Mouse (Mus musculus) MEL (cell line): ENCODE results near the gene Bnc2. TPM values are rescaled to one million over a fixed set of nuclear protein-coding genes. Genes with fewer than 3 reads are reported as not detected.

Experiments used
- DNase-seq: peaks from one replicate; pipeline ENCODE4 v3.0.0; 2011; ENCODE audit warnings: low read depth, low spot score
- H3K27ac ChIP-seq: 2 replicates; pipeline ENCODE4 v1.5.1; 2012; ENCODE audit warnings: low read depth, mild to moderate bottlenecking, control low read depth, low read length, moderate library complexity; ENCODE audit not compliant: control insufficient read depth
- H3K27me3 ChIP-seq, 2 experiments: fragments of 150-350 bp in 1 of 2; sonication (generic) in 1 of 2; 2 replicates each; pipeline ENCODE4 v1.6.1; 2012; ENCODE audit warnings: low read length in 2 of 2, mild to moderate bottlenecking in 2 of 2, improper control_type of control experiment in 1 of 2, moderate library complexity in 1 of 2; ENCODE audit not compliant: insufficient read depth in 2 of 2, control insufficient read depth in 1 of 2
- H3K36me3 ChIP-seq, 2 experiments: 2 replicates each; pipeline ENCODE4 v1.6.1; 2012 to 2014; ENCODE audit warnings: low read length in 2 of 2, improper control_type of control experiment in 1 of 2, inconsistent platforms in 1 of 2, mild to moderate bottlenecking in 1 of 2; ENCODE audit not compliant: insufficient read depth in 2 of 2, control insufficient read depth in 1 of 2
- H3K4me1 ChIP-seq, 2 experiments: fragments of 150-350 bp in 1 of 2; sonication (generic) in 1 of 2; 2 replicates each; pipeline ENCODE4 v1.6.1; 2012; ENCODE audit warnings: low read length in 2 of 2, improper control_type of control experiment in 1 of 2, mild to moderate bottlenecking in 1 of 2; ENCODE audit not compliant: insufficient read depth in 2 of 2, control insufficient read depth in 1 of 2
- H3K4me3 ChIP-seq, 2 experiments: fragments of 150-350 bp in 1 of 2; sonication (generic) in 1 of 2; 2 replicates each; pipeline ENCODE4 v1.5.1; 2012; ENCODE audit warnings: low read depth in 2 of 2, low read length in 2 of 2, mild to moderate bottlenecking in 2 of 2, moderate library complexity in 2 of 2, control low read depth in 1 of 2, improper control_type of control experiment in 1 of 2; ENCODE audit not compliant: control insufficient read depth in 1 of 2, insufficient read depth in 1 of 2
- H3K79me2 ChIP-seq: 2 replicates; pipeline ENCODE4 v1.6.1; 2012; ENCODE audit warnings: mild to moderate bottlenecking, low read length, moderate library complexity; ENCODE audit not compliant: control insufficient read depth, poor library complexity, insufficient read depth
- H3K9ac ChIP-seq: 2 replicates; pipeline ENCODE4 v1.6.1; 2012; ENCODE audit warnings: low read depth, mild to moderate bottlenecking, control low read depth, low read length, moderate library complexity; ENCODE audit not compliant: control insufficient read depth, poor library complexity, severe bottlenecking
- H3K9me3 ChIP-seq: fragments of 150-350 bp; sonication (generic); replicated peaks from 2 replicates; pipeline ENCODE4 v1.6.1; 2012; ENCODE audit warnings: mild to moderate bottlenecking, low read length, improper control_type of control experiment, moderate library complexity; ENCODE audit not compliant: insufficient read depth
- BHLHE40 ChIP-seq: IDR thresholded peaks from 2 replicates; pipeline ENCODE4 v1.6.1; 2012; ENCODE audit warnings: low read depth, mild to moderate bottlenecking, inconsistent platforms, low read length, improper control_type of control experiment, borderline replicate concordance
- CHD2 ChIP-seq: IDR thresholded peaks from 2 replicates; pipeline ENCODE4 v1.6.1; 2011; ENCODE audit warnings: low read length, improper control_type of control experiment
- CTCF ChIP-seq, 3 experiments: IDR thresholded peaks in 2 of 3; conservative IDR thresholded peaks in 1 of 3; 2 replicates each; pipeline ENCODE4 v1.5.1; 2011 to 2012; ENCODE audit warnings: low read length in 3 of 3, low read depth in 2 of 3, mild to moderate bottlenecking in 2 of 3, improper control_type of control experiment in 1 of 3, inconsistent platforms in 1 of 3, mixed read lengths in 1 of 3, moderate library complexity in 1 of 3; ENCODE audit not compliant: control insufficient read depth in 1 of 3, insufficient read depth in 1 of 3, poor library complexity in 1 of 3, severe bottlenecking in 1 of 3
- E2F4 ChIP-seq: IDR thresholded peaks from 2 replicates; pipeline ENCODE4 v1.6.1; 2011; ENCODE audit warnings: low read depth, low read length, improper control_type of control experiment, borderline replicate concordance
- ELF1 ChIP-seq: IDR thresholded peaks from 2 replicates; pipeline ENCODE4 v1.6.1; 2014; ENCODE audit warnings: low read depth, mild to moderate bottlenecking, inconsistent platforms, low read length, improper control_type of control experiment, moderate library complexity
- ETS1 ChIP-seq: IDR thresholded peaks from 2 replicates; pipeline ENCODE4 v1.6.1; 2012; ENCODE audit warnings: low read depth, mild to moderate bottlenecking, inconsistent platforms, low read length, improper control_type of control experiment, moderate library complexity
- GATA1 ChIP-seq: IDR thresholded peaks from 2 replicates; pipeline ENCODE4 v1.6.1; 2011; ENCODE audit warnings: low read depth, low read length, improper control_type of control experiment
- KAT2A ChIP-seq: conservative IDR thresholded peaks from 2 replicates; pipeline ENCODE4 v1.6.1; 2012; ENCODE audit warnings: low read depth, low read length, improper control_type of control experiment, inconsistent platforms
- MAFK ChIP-seq: IDR thresholded peaks from 2 replicates; pipeline ENCODE4 v1.6.1; 2011; ENCODE audit warnings: low read depth, mild to moderate bottlenecking, low read length, improper control_type of control experiment, borderline replicate concordance
- MAX ChIP-seq: IDR thresholded peaks from 2 replicates; pipeline ENCODE4 v1.6.1; 2011; ENCODE audit warnings: low read length, improper control_type of control experiment
- MAZ ChIP-seq: IDR thresholded peaks from 2 replicates; pipeline ENCODE4 v1.6.1; 2012; ENCODE audit warnings: low read depth, mild to moderate bottlenecking, inconsistent platforms, low read length, improper control_type of control experiment
- MEF2A ChIP-seq: IDR thresholded peaks from 2 replicates; pipeline ENCODE4 v1.6.1; 2014; ENCODE audit warnings: low read depth, mild to moderate bottlenecking, inconsistent platforms, low read length, improper control_type of control experiment; ENCODE audit not compliant: poor library complexity, insufficient replicate concordance, severe bottlenecking; ENCODE audit errors: extremely low read depth
- MYC ChIP-seq: IDR thresholded peaks from 2 replicates; pipeline ENCODE4 v1.6.1; 2011; ENCODE audit warnings: low read depth, mild to moderate bottlenecking, low read length, improper control_type of control experiment, moderate library complexity
- NELFE ChIP-seq: IDR thresholded peaks from 2 replicates; pipeline ENCODE4 v1.6.1; 2011; ENCODE audit warnings: low read depth, low read length, improper control_type of control experiment
- NRF1 ChIP-seq: IDR thresholded peaks from 2 replicates; pipeline ENCODE4 v1.6.1; 2014; ENCODE audit warnings: low read depth, mild to moderate bottlenecking, inconsistent platforms, low read length, improper control_type of control experiment, moderate library complexity; ENCODE audit not compliant: poor library complexity, insufficient read depth, severe bottlenecking
- POLR2AphosphoS2 ChIP-seq: IDR thresholded peaks from 2 replicates; pipeline ENCODE4 v1.6.1; 2011; ENCODE audit warnings: low read length, improper control_type of control experiment
- POLR2AphosphoS5 ChIP-seq: IDR thresholded peaks from 2 replicates; pipeline ENCODE4 v1.6.1; 2012; ENCODE audit warnings: low read depth, borderline replicate concordance, mild to moderate bottlenecking, inconsistent platforms, low read length, moderate library complexity, mixed read lengths
- RAD21 ChIP-seq: IDR thresholded peaks from 2 replicates; pipeline ENCODE4 v1.6.1; 2011; ENCODE audit warnings: mild to moderate bottlenecking, low read depth, low read length, improper control_type of control experiment
- SIN3A ChIP-seq: IDR thresholded peaks from 2 replicates; pipeline ENCODE4 v1.6.1; 2012; ENCODE audit warnings: low read length, improper control_type of control experiment, inconsistent platforms
- SMC3 ChIP-seq: IDR thresholded peaks from 2 replicates; pipeline ENCODE4 v1.6.1; 2011; ENCODE audit warnings: low read depth, low read length, improper control_type of control experiment
- TAL1 ChIP-seq: IDR thresholded peaks from 2 replicates; pipeline ENCODE4 v1.6.1; 2012; ENCODE audit warnings: mild to moderate bottlenecking, inconsistent platforms, low read length, moderate library complexity, mixed read lengths
- TBP ChIP-seq: IDR thresholded peaks from 2 replicates; pipeline ENCODE4 v1.8.0; 2011; ENCODE audit warnings: low read depth, low read length, improper control_type of control experiment
- TCF12 ChIP-seq: IDR thresholded peaks from 2 replicates; pipeline ENCODE4 v1.6.1; 2014; ENCODE audit warnings: low read depth, mild to moderate bottlenecking, inconsistent platforms, low read length, improper control_type of control experiment, moderate library complexity
- UBTF ChIP-seq: IDR thresholded peaks from 2 replicates; pipeline ENCODE4 v1.6.1; 2012; ENCODE audit warnings: low read depth, mild to moderate bottlenecking, inconsistent platforms, low read length, improper control_type of control experiment, moderate library complexity, borderline replicate concordance; ENCODE audit not compliant: insufficient read depth
- USF1 ChIP-seq: IDR thresholded peaks from 2 replicates; pipeline ENCODE4 v1.6.1; 2014; ENCODE audit warnings: low read depth, mild to moderate bottlenecking, inconsistent platforms, low read length, improper control_type of control experiment, moderate library complexity
- ZNF384 ChIP-seq: IDR thresholded peaks from 2 replicates; pipeline ENCODE4 v1.6.1; 2012; ENCODE audit warnings: low read depth, mild to moderate bottlenecking, inconsistent platforms, low read length, improper control_type of control experiment
- polyA plus RNA-seq, 2 experiments: library from polyadenylated mRNA; stranded (reverse) in 1 of 2; unstranded in 1 of 2; fragments of >175 nt in 1 of 2; fragments of >200 nt in 1 of 2; gene quantifications; 2 replicates each; pipeline versions ENCODE4 v1.2.1 to v1.2.4; 2012; ENCODE audit warnings: low replicate concordance in 2 of 2, low read depth in 1 of 2; ENCODE audit not compliant: insufficient read length in 2 of 2, insufficient read depth in 1 of 2, missing spikeins in 1 of 2
- total RNA-seq: library from RNA; depleted of rRNA; stranded (reverse); fragments of 300-350 nt; gene quantifications from 2 replicates; pipeline ENCODE4 v1.2.3, GENCODE M21; 2012

Bnc2 gene
- total and polyA plus RNA-seq, 3 experiments, result not detected

GRCm38 (mm10) chr4:84527066-84527933 is 147.8 kb downstream of the Bnc2 start:
- Histone ChIP-seq H3K79me2 (no peaks in the 10 kb centered on the region), H3K4me1 (no peaks in the 10 kb centered on the region), H3K27ac (no peak overlapping the region), H3K9ac (no peak overlapping the region), H3K36me3 (no peaks in the 10 kb centered on the region), H3K9me3 (no peaks in the 10 kb centered on the region), H3K4me3 (no peak overlapping the region), H3K27me3 (no peaks in the 10 kb centered on the region)
- no peak for DNase-seq
- TF ChIP-seq TAL1 (no peak), POLR2AphosphoS2 (no peak), ELF1 (no peak), MAFK (no peak), SMC3 (no peak), POLR2AphosphoS5 (no peak), BHLHE40 (no peak), RAD21 (no peak), UBTF (no peak), MYC (no peak), MEF2A (no peak), KAT2A (no peak), CTCF (IDR thresholded peaks at IDR 0.05 in 2 of 3, conservative IDR thresholded peaks at IDR 0.05 in 1 of 3; ENCODE audit: control insufficient read depth in 1 of 3, insufficient read depth in 1 of 3, low read depth in 2 of 3, low read length in 3 of 3, poor library complexity in 1 of 3, severe bottlenecking in 1 of 3) (no peak), NELFE (no peak), USF1 (no peak), TBP (no peak), MAX (no peak), E2F4 (no peak), TCF12 (no peak)

DNA sequence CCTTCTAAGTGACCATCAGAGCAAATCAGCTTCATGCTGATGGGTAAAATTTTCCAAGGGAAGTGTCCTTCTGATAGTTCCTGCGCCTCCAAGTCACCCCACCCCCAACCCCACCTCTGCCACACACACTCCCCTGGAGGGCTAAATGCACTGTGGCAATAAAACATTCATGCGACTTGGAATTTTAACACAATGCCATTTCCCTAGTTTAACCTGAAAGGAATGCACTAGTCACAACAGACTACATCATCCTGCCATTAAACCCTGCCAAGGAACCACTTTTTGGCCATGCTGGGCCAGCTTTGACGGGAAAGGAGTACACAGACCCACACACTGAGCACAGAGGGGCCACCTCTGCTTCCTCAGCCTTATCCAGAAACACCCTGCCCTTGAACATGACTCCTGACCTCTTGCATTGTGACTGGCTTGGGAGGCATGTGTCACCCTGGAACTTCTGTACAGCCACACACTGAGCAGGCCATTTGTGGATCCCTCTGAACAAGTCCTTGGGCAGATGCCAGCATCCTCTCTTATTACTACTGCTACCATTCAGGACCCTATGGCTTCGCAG is 151.3 kb downstream of the Bnc2 start:
- DNase-seq, result no peak
- TF ChIP-seq CHD2 (no peak), GATA1 (no peak), ETS1 (no peak), MAZ (no peak), MYC (no peak), SIN3A (no peak), NRF1 (no peak), ZNF384 (no peak)
- no peaks in the 10 kb centered on the region for H3K27me3 ChIP-seq
- no peak overlapping the region for H3K9ac ChIP-seq
- H3K4me1 ChIP-seq, result no peaks in the 10 kb centered on the region
- no peaks in the 10 kb centered on the region for H3K79me2 ChIP-seq
- H3K27ac ChIP-seq, result no peak overlapping the region
- no peak overlapping the region for H3K4me3 ChIP-seq
- no peaks in the 10 kb centered on the region for H3K9me3 ChIP-seq
- H3K36me3 ChIP-seq, result no peaks in the 10 kb centered on the region
